Mouse (Mus musculus) lung, postnatal 14 days (tissue): ENCODE measurements around the gene BC147527.
"Not testable (repeated sequence)": the region's sequence is repeated elsewhere in the genome, so short reads cannot be mapped to it uniquely, and the experiment has no call there.

Experiments used
- DNase-seq: peaks from one replicate; pipeline ENCODE4 v3.0.0; 2021

The BC147527 gene

DNA sequence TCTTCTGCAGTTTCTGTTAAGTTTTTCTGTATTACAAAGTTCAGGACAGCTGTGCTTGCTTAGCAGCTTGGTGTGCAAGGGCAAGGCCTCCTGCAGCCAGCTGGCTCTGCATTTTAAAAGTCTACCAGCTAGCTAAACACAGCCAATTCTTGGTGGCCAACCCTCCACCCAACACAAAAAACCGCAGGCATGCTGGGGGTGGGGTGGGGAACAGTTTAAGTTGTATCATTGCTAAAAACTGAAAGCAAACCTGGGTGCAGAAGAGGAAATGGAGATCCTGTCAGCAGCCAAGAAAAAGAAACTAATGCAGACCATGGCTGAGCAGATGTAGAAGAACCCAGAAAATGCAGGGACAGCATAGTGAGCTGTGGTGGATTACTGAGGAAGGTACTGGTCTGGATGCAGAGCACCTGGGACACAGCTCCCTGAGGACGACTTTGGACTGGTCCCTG lies at the start of gene BC147527:
BC147527 (plus strand) TSS at position 402 of the 452 bp plus-strand sequence.
- peak; percentile 2 for DNase-seq

DNA sequence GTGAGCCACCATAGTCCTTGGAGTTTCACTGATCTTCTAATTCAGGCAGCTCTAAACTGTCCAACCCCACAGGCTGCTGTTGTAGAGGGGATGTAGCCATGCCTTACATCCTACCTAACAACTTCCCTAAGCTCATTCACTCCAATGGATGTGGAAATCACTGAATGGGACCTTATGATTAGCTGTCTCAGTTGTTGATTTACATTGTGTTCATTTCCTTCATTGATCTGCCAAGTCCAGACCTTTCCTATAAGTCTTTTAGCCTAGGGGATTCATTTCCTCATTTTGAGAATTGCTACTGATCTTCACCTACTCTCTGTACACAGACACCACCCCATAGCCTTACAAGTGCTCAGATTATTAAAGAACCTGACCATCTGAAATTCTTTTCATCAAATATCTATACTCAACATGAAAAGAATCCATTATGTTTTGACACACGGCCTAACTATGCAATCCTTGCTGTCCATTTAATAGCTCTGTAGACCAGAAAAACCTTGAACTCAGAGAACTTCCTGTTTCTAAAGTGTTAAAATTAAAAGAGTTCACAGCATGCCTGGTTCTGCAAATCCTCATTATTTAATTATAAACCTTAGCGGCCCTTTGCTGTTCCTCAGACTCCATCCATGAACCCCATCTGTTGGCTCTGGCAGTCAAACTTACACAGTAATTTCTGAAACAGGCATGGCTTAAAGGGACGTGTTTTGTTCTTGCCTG lies 48.8 kb upstream of the BC147527 start:
- not testable (repeated sequence) for DNase-seq

DNA sequence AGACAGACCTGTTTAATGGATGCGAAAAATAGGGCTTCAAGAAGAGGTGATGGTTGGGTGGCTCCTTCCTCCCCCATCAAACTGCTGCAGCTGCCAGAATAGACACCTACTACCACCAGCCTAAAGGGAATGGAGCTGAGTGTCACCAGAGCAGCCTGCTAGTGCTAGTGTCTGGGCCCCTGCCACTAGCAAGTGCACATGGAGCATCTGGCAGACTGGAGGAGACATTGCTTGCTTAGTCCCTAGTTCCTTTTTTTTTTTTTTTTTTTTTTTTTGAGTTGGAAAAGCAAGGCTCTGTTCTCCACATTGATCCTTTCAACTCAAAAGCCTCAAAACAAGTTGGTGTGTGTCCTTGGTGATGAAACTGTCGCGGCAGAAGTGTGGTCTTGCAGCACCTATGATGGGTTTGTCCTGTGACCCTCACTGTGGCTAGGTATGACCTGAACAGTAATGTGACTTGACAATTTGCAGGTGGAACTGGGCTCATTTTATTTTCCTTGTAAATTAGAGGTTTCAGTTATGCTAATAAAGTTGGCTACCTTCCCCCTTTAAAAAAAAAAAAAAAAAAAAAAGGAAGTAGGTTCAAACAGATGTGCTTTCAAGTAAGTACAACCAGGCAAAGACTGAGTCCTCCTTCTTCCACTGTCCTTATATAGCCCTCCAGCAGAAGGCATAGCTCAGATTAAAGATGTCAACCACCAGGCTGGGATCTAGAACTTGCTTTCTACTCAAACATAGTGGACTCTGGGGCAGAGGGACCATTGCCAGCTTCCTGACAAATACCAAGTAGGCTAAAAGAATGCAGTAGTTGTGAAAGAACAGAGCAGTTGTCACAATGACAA lies 41.2 kb upstream of the BC147527 start:
- DNase-seq = not testable (repeated sequence)

DNA sequence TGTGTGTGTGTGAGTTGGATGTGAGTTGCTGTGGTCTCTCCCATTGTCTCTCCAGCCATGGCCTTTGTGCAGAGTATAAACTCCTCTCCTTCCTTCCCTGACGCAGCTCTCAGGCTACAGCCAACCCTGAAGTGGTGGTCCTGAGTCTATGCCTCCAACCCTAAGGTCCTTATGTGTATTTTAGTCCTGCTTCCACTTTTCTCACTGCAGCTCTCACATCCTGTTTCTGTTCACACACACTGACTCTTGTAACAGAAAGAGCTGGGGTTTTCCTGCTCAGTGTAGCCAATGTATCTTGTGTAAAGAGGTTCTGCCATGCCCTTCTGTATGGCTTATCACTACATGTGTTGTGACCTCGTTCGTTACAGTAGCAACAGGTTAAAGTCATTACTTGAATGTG lies 40.5 kb upstream of the BC147527 start:
- DNase-seq = not testable (repeated sequence)

DNA sequence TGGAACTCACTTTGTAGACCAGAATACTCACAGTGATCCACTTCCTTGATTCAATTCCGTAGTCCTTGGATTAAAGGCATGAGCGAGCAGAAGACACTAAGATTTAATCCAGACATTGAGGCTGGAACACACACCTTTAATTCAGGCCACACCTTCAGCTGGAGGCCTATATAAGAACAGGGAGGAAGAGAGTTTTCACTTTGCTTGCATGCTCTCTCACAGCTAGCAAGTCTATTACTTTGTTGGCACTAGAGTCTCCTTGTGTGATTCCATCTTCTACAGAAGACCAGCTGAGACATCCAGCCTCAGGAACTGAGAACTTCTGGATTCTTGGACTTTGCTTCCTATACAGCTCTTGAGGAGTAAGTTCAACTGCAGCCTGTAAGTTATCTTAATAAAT lies 37.3 kb upstream of the BC147527 start, which contains the start of gene AF067061:
AF067061 (plus strand) TSS at position 245 of the 400 bp plus-strand sequence.
- not testable (repeated sequence) for DNase-seq

DNA sequence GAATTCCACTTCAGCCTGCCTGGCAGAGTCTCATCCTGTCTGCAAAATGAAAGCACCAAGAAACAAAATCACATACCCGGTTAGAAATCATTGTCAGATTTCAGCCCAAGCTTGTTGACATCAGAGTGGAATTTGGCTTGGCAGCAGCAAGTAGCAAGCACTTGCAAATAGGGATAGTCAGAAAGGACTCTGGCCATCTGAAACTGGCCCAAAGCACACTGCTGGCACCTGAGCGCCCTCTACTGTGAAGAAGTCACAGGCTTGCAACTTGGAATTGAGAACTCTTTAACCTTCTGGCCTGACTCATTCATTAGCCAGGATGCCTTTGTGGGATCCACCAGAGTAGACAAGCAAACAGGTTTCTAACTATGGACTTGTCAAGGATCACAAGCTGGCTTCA lies 22.4 kb upstream of the BC147527 start:
- DNase-seq = not testable (repeated sequence)

DNA sequence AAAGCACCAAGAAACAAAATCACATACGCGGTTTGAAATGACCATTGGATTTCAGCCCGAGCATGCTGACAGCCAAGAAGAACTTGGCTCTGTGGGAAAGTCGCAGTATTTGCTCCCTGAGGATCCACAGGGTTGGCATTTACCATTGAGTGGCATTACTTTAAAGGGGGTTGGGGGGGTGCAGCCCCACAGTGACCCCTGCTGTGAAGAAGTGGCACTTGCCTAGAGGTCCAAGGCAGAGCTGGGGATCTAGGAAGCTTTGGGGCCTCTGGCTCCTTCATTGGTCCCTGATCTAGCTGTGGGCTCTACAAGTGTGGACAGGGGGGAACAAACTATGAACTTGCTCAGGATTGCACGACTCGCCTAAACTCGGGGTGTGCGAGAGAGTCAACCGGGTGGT lies 21.4 kb upstream of the BC147527 start:
- no peak for DNase-seq

DNA sequence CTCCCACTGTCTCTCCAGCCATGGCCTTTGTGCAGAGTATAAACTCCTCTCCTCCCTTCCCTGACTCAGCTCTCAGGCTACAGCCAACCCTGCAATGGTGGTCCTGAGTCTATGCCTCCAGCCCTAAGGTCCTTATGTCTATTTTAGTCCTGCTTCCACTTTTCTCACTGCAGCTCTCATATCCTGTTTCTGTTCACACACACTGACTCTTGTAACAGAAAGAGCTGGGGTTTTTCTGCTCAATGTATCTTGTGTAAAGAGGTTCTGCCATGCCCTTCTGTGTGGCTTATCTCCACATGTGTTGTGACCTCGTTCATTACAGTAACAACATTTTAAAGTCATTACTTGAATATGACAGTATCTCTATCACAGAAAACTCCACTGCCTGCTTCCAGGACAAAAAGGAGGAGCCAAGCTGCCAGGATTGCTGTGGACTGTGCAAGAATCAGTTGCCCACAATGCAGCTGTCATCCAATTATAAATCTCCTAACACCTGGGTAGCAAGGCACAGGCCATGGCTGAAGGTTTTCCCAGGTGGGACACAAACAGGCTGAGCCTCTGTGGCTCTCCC lies 783 bp upstream of the BC147527 start:
- DNase-seq = no peak

DNA sequence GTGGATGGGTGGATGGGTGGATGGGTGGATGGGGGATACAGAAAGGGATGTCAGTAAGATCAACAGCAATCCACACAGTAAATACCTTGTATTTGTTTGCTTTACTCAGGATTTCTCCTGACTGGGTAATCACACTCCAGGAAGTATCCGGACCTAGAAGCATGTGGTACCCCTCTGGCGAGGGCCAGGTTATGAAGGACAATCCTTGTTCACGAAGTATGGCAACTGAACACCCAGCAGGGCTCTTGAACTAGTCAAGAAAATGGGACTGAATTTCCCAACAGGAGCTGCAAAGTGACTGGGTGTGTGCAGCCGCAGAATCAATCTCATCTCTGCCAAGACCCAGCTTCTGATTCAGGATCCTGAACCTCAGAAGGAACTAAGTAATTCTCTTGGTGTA lies 661 bp downstream of the BC147527 start:
- no peak for DNase-seq

DNA sequence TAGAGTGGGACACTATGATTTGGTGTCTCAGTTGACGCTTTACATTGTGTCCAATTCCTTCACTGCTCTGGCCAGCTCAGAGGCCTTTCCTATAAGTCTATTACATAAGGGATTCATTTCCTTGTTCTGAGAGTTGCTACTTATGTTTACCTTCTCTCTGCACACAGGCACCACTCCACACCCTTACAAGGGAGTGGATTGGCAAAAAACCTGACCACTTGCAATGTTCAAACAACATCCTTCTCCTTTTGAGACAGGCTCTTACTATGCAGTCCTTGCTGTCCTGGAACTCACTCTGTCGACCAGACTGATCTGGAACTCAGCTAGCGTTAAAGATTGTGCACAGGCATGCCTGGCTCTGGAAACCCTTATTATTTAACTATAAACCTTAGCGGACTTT lies 10.6 kb downstream of the BC147527 start:
- no peak for DNase-seq

DNA sequence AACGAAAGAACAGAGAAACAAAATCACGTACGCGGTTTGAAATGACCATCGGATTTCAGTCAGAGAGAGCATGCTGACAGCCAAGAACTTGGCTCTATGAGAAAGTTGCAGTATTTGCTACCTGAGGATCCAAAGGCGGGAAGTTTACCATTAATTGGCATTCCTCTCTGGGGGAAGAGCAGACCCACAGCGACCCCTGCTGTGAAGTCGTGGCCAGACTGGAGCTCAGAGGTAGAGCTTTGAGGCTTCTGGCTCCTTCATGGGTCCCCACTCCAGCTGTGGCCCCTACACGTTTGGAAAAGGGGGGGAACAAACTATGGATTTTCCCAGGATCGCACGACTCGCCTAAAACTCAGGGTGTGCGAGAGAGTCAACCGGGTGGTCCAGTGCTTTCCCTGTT lies 13.4 kb downstream of the BC147527 start:
- DNase-seq = peak; percentile 20

DNA sequence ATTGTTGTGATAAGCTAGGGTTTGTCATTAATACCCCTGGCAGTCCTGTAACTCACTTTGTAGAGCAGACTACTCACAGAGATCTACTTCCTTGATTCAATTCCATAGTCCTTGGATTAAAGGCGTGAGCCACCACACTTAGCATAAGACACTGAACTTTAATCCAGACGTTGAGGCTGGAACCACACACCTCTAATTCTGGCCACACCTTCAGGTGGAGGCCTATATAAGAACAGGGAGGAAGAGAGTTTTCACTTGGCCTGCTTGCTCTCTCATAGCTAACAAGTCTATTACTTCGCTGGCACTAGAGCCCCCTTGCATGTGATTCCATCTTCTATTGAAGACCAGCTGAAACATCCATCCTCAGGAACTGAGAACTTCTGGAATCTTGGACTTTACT lies 16.4 kb downstream of the BC147527 start, which contains the start of gene Tcstv3:
Tcstv3 (plus strand) TSS at position 301 of the 400 bp plus-strand sequence.
- DNase-seq = not testable (repeated sequence)

DNA sequence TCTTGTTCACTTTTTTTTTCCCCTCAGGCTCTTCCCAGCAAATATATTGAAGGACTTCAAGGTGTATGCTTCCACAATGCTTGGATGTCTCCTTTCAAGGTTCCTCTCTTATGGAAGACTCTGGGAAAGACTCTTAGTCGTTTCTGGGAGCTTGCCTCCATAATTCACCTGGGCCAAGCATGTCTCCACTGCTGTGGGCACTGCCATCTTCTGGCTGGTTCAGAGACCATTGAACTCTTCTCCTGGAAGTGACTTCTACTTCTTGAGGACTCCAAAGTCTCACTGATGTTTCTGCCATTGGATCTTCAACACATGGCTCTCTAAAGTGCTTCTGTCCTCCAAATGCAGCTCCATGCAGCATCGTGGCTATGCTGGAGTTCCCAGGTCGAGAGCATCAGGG lies 20.0 kb downstream of the BC147527 start:
- no peak for DNase-seq

DNA sequence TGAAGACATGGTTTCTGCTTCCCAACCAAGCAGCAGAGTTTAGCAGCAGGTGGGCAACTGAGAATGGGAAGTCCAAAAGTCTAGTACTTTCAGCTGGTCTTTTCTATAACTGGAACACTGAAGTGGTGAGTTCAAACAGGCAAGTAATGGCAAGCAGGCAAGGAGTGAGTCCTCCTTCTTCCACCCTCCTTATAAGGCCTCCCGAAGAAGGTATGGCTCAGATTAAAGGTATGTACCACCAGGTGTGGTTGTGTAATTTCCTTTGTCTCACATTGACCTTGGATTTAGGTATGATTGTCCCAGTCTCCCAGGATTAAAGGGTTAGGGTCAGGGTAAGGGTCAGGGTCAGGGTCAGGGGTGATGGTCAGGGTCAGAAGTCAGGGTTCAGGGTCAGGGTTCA lies 20.5 kb downstream of the BC147527 start:
- DNase-seq = no peak
